ENCODE assay signal across 9 mouse cellular contexts in the genomic region with DNA sequence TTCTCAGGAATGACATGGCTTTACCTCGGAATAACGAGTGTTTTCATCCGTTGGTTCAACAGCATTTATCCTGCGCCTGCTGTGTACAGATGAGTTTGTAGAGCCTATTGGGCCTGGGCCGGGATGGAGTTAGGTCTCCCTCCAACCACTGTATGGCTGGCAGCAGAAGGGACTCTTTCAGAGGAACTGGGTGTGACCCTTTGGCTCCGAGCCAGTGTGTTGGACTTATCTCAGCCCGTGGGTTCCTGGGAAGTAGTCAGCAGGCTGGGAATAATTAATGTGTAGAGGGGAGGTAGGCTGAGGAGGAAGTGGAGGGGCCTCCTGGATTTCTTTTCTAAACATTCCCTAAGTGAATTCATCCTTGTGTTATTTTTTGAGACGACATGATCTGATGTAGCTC.
DNase-seq lines count a peak whose midpoint lies in the region; ATAC-seq lines count a peak whose summit lies in the region.
"Had no signal": no experiment of that assay in that cellular context is flagged by ENCODE, and none has a peak within 500 bp of the region (broad histone marks: within the 10 kb centered on the region; RNA-seq: fewer than 3 reads in every experiment).

No protein-coding gene starts in this region.

- no peak overlapping the region for H3K4me3 ChIP-seq in embryonic facial prominence, embryonic 14.5 days (ENCODE audit: low read depth, low read length)
- H3K4me3 ChIP-seq in lung, embryonic 16.5 days (ENCODE audit: low read length), result no peak overlapping the region
- H3K4me3 ChIP-seq in limb, embryonic 10.5 days, result no peak overlapping the region

- peak; percentile 48; the same call in 1 of the 2 replicates for ATAC-seq in embryonic facial prominence, embryonic 14.5 days (ENCODE audit: low read depth)
- ATAC-seq in lung, embryonic 16.5 days (ENCODE audit: low read depth), result peak; percentile 79

- H3K27me3 ChIP-seq in embryonic facial prominence, embryonic 14.5 days (replicated peaks; ENCODE audit: control insufficient read depth, insufficient read depth, low read length), result no peaks in the 10 kb centered on the region
- H3K27me3 ChIP-seq in lung, embryonic 16.5 days (ENCODE audit: control insufficient read depth, insufficient read depth, low read depth, low read length), result no peaks in the 10 kb centered on the region
- no peaks in the 10 kb centered on the region for H3K27me3 ChIP-seq in limb, embryonic 10.5 days (ENCODE audit: low read depth, poor library complexity, severe bottlenecking)

- peaks cover 31% of the 10 kb centered on the region for H3K4me1 ChIP-seq in embryonic facial prominence, embryonic 14.5 days (ENCODE audit: control insufficient read depth, insufficient read depth, low read length)
- H3K4me1 ChIP-seq in lung, embryonic 16.5 days (replicated peaks; ENCODE audit: control insufficient read depth, insufficient read depth, low read length), result peaks cover 23% of the 10 kb centered on the region
- H3K4me1 ChIP-seq in limb, embryonic 10.5 days, result peaks cover 43% of the 10 kb centered on the region

- WGBS in embryonic facial prominence, embryonic 14.5 days, result 42% methylated on average over 8 of the region's 8 CpGs
- WGBS in lung, embryonic 16.5 days, result 21% methylated on average over 8 of the region's 8 CpGs
- WGBS in limb, embryonic 10.5 days, result 67% methylated on average over 8 of the region's 8 CpGs

- H3K27ac ChIP-seq in embryonic facial prominence, embryonic 14.5 days (replicated peaks; ENCODE audit: low read depth, low read length), result 0 out of 2 replicates have a peak overlapping the region, but pooled peaks have one; percentile 15
- H3K27ac ChIP-seq in lung, embryonic 16.5 days (ENCODE audit: low read length), result peak overlapping the region; percentile 15; the same call in 1 of the 2 replicates
- no peak overlapping the region for H3K27ac ChIP-seq in limb, embryonic 10.5 days
- H3K27ac ChIP-seq: macrophage had no signal

- DNase-seq in kidney, adult 18-20 months, result peak; percentile 37
- no peak for DNase-seq in kidney, adult 11 months
- DNase-seq in embryonic facial prominence, embryonic 14.5 days (ENCODE audit: low spot score), result peak; percentile 76
- DNase-seq in heart, postnatal 25 days (ENCODE audit: low spot score), result peak; percentile 40
- no peak for DNase-seq in thymus, adult 18-20 months
- DNase-seq in ovary, postnatal 10 days (ENCODE audit: low spot score), result no peak
- no peak for DNase-seq in limb, embryonic 10.5 days (ENCODE audit: low spot score)

- intact Hi-C loops in heart, postnatal 25 days (cut with DNase I), result no loop called here

- H3K9ac ChIP-seq in embryonic facial prominence, embryonic 14.5 days (ENCODE audit: low read depth, low read length), result no peak overlapping the region
- H3K9ac ChIP-seq in lung, embryonic 16.5 days (ENCODE audit: low read length), result no peak overlapping the region

- H3K4me2 ChIP-seq in embryonic facial prominence, embryonic 14.5 days (ENCODE audit: low read depth, low read length), result 0 out of 2 replicates have a peak overlapping the region, but pooled peaks have one; percentile 10
- no peak overlapping the region for H3K4me2 ChIP-seq in lung, embryonic 16.5 days (ENCODE audit: low read depth, low read length)

- H3K36me3 ChIP-seq in embryonic facial prominence, embryonic 14.5 days (ENCODE audit: control insufficient read depth, insufficient read depth, low read length), result peaks cover 6% of the 10 kb centered on the region; the same call in 1 of the 2 replicates
- H3K36me3 ChIP-seq in lung, embryonic 16.5 days (ENCODE audit: control insufficient read depth, insufficient read depth, low read length), result no peaks in the 10 kb centered on the region
- H3K36me3 ChIP-seq in limb, embryonic 10.5 days, result peaks cover 13% of the 10 kb centered on the region

- no peaks in the 10 kb centered on the region for H3K9me3 ChIP-seq in embryonic facial prominence, embryonic 14.5 days (ENCODE audit: control insufficient read depth, low read length)
- H3K9me3 ChIP-seq in lung, embryonic 16.5 days (ENCODE audit: control insufficient read depth, low read length), result no peaks in the 10 kb centered on the region
- H3K9me3 ChIP-seq in limb, embryonic 10.5 days (replicated peaks), result no peaks in the 10 kb centered on the region

Comparison
In these comparisons a context has a peak if more than half of its experiments do, and no peak if none do; other contexts are left out.
1. DNase-seq: peak in kidney, adult 18-20 months (single experiment), embryonic facial prominence, embryonic 14.5 days (single experiment) and heart, postnatal 25 days (single experiment); none in kidney, adult 11 months (single experiment), thymus, adult 18-20 months (0 of 2), ovary, postnatal 10 days (single experiment) and limb, embryonic 10.5 days (single experiment).